Mouse (Mus musculus) lung, postnatal 25 days (tissue): ENCODE results near the gene Epyc.
"Not testable (repeated sequence)": the region's sequence is repeated elsewhere in the genome, so short reads cannot be mapped to it uniquely, and the experiment has no call there.

Source experiments
- DNase-seq: peaks from one replicate; pipeline ENCODE4 v3.0.0; 2022; ENCODE audit warnings: low spot score

Epyc gene

GRCm38 (mm10) chr10:97714584-97714983, 70.7 kb downstream of the Epyc start:
- no peak for DNase-seq

GRCm38 (mm10) chr10:97715289-97715906, 71.5 kb downstream of the Epyc start:
- no peak for DNase-seq

DNA sequence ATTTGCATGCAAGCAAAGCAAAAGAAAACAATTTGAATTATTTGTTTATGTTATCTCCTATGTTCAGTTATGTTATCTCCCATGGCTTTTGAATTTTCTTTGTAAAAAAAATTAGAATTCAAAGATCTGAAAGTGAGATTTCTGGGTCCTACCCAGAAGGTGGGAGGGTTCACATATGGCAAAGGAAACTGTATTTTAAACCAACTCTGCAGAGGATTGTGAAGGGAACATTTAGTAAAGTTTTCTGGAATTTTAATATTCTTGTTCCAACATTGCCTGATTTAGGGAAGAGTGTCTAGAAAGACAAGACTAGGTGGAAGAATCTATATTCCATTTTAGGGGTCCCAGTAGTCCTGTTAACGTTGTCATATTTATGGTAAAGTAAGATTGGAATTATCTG, 73.4 kb downstream of the Epyc start:
- DNase-seq: no peak

- no peak for DNase-seq
Observed at GRCm38 (mm10) chr10:97718021-97718420, 74.2 kb downstream of the Epyc start.

DNA sequence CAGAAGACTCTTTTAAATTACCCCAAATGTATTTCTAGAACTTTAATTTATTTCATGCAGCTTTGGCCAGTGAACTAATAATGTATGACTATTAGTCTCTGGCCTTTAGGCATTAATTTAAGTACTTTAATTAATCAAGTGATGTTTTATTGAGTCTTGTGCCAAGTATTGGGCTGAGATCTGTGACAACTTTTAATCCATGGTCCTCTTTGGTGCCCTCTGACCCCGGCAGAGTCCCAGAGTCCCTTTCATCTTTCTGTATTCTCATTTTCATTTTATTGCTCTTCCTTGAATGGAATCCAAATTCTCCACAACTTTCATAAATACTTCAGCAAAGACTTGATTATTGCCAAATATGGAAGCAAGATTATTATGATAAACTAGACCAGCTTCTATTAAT, 76.8 kb downstream of the Epyc start:
- no peak for DNase-seq

DNA sequence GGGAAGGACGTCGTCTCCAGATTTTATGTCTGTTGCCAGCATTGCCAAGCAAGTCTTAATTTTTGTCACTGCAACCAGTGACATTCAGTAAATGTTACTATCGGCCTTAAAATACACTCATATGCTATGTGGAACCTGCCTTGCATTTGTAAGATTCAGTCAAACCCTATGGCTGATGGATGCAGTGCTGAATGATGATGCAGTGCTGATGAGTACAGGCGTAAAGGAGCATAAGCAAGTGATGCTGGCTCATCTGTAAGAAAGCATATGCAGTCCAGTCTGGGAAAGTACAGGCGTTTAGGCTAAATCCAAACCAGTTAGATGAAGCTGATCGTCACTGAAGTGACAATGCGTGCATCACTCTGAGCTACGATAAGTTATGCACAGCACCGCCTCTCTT, 78.8 kb downstream of the Epyc start:
- DNase-seq: no peak

DNA sequence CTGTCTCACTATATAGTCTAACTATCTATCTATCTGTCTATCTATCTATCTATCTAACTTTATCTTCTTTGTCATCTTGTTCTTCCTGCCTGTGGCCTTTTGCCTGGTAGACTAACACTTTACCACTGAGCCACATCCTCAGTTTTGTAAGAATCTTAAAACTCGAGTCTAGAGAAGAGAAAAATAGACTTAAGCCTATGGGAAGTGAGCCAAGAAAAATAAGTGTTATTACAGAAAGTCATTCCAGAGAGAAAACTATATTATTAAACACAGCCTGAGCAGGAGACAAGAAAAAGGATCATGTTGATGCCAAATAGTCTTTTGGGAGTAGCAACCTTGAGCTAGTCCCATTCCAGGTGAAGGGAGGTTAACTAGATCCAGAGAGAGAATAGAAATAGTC, 82.1 kb downstream of the Epyc start:
- no peak for DNase-seq

GRCm38 (mm10) chr10:97726655-97727054, 82.8 kb downstream of the Epyc start, which contains the start of gene C030005K15Rik:
C030005K15Rik (minus strand) TSS chr10:97726755.
- not testable (repeated sequence) for DNase-seq
